Mouse (Mus musculus) embryonic facial prominence, embryonic 14.5 days (tissue): ENCODE measurements around the gene Eef1akmt2. TPM values are rescaled to one million over a fixed set of nuclear protein-coding genes. Genes with fewer than 3 reads are reported as not detected.
A peak's percentile ranks its signal among the peaks of the same experiment; 100 is the strongest.

ENCODE experiments used
- ATAC-seq: fragments of 200-750 bp; cut with Nextera tagmentation; 2 replicates; pipeline ENCODE4 v1.8.0; 2017; ENCODE audit warnings: low read depth, moderate number of reproducible peaks, moderate TSS enrichment
- DNase-seq: peaks from one replicate; pipeline ENCODE4 v3.0.0-alpha.2; 2015; ENCODE audit warnings: low spot score
- H3K27ac ChIP-seq: fragments of 300-500 bp; sonication (generic); replicated peaks from 2 replicates; pipeline ENCODE4 v1.5.1; 2014; ENCODE audit warnings: low read depth, mild to moderate bottlenecking, low read length, moderate library complexity
- H3K27me3 ChIP-seq: fragments of 300-500 bp; sonication (generic); replicated peaks from 2 replicates; pipeline ENCODE4 v1.6.1; 2014; ENCODE audit warnings: low read length; ENCODE audit not compliant: control insufficient read depth, insufficient read depth
- H3K36me3 ChIP-seq: fragments of 300-500 bp; sonication (generic); 2 replicates; pipeline ENCODE4 v1.6.1; 2014; ENCODE audit warnings: low read length, mixed read lengths; ENCODE audit not compliant: control insufficient read depth, insufficient read depth
- H3K4me1 ChIP-seq: fragments of 300-500 bp; sonication (generic); 2 replicates; pipeline ENCODE4 v1.6.1; 2014; ENCODE audit warnings: antibody characterized with exemption, low read length; ENCODE audit not compliant: control insufficient read depth, insufficient read depth
- H3K4me2 ChIP-seq: fragments of 300-500 bp; sonication (generic); 2 replicates; pipeline ENCODE4 v1.6.1; 2014; ENCODE audit warnings: low read depth, mild to moderate bottlenecking, low read length, moderate library complexity, mixed read lengths
- H3K4me3 ChIP-seq: fragments of 300-500 bp; sonication (generic); 2 replicates; pipeline ENCODE4 v1.5.1; 2014; ENCODE audit warnings: low read depth, mild to moderate bottlenecking, low read length
- H3K9ac ChIP-seq: fragments of 300-500 bp; sonication (generic); 2 replicates; pipeline ENCODE4 v1.6.1; 2014; ENCODE audit warnings: low read depth, mild to moderate bottlenecking, low read length, moderate library complexity, mixed read lengths
- H3K9me3 ChIP-seq: fragments of 300-500 bp; sonication (generic); 2 replicates; pipeline ENCODE4 v1.6.1; 2016; ENCODE audit warnings: low read length; ENCODE audit not compliant: control insufficient read depth
- WGBS: fragments of 180-500 bp; shearing (Covaris S2); extraction: QIAGEN DNeasy Blood & Tissue Kit; methylation state at CpG from one replicate; pipeline ENCODE4 v1.1.7; 2014; 5-methylcytosine and 5-hydroxymethylcytosine counted together
- polyA plus RNA-seq: library from polyadenylated mRNA; unstranded; fragments of >200 nt; fragmentation: Nextera tagmentation; extraction: Ambion mirVana; gene quantifications from 2 replicates; pipeline ENCODE4 v1.2.1, GENCODE M21; 2014

The Eef1akmt2 gene
- polyA plus RNA-seq, 1 experiment from 2014 or later: 58.5 TPM

DNA sequence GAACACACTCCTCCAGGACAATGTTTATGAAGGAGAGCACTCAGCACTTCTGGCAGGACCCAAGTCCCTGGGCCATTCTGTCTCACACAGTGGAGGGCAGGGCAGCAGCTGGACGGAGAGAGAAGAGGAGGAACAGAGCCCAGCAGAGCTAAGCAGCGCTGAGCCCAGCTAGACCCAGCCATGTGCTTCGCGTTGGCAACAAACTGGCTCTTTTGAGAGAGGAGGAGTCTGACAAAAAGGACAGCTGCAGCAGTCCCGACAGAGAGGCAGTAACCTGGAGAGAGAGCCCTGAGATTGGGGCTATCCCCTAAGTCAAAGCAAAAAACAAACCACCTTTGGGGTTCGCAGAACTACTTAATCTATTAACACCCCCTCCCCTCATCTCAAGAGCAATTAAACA is 42.1 kb downstream of the Eef1akmt2 start:
- WGBS: 14% methylated on average over 6 of the region's 6 CpGs
- Histone ChIP-seq H3K36me3 (no peaks in the 10 kb centered on the region), H3K4me2 (peak overlapping the region; percentile 29), H3K27ac (0 out of 2 replicates have a peak overlapping the region, but pooled peaks have one; percentile 13), H3K9me3 (no peaks in the 10 kb centered on the region), H3K4me3 (no peak overlapping the region), H3K9ac (no peak overlapping the region), H3K27me3 (no peaks in the 10 kb centered on the region), H3K4me1 (peaks cover 45% of the 10 kb centered on the region)
- ATAC-seq (peak; percentile 26; the same call in 1 of the 2 replicates), DNase-seq (peak; percentile 79)

DNA sequence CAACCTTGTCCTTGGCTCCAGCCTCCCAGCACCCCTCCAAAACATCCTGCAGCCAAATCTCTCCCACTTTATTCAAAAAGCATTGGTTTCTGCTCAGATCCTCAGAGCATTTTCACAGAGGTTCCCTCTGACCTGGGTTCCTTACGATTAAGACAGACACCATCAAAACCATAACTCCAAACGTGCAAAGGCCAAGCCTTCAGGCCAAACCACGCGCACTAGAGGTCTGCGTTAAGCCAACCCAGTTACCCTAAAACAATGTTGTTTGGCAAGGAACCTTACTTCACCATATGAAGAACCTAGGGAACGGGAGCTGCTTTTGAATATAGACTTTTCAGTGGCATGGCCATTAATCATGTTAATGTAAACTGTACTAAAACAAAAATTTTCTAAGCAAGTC is 42.8 kb downstream of the Eef1akmt2 start:
- H3K27ac ChIP-seq: peak overlapping the region; percentile 79
- no peak overlapping the region for H3K4me3 ChIP-seq
- no peak for DNase-seq

DNA sequence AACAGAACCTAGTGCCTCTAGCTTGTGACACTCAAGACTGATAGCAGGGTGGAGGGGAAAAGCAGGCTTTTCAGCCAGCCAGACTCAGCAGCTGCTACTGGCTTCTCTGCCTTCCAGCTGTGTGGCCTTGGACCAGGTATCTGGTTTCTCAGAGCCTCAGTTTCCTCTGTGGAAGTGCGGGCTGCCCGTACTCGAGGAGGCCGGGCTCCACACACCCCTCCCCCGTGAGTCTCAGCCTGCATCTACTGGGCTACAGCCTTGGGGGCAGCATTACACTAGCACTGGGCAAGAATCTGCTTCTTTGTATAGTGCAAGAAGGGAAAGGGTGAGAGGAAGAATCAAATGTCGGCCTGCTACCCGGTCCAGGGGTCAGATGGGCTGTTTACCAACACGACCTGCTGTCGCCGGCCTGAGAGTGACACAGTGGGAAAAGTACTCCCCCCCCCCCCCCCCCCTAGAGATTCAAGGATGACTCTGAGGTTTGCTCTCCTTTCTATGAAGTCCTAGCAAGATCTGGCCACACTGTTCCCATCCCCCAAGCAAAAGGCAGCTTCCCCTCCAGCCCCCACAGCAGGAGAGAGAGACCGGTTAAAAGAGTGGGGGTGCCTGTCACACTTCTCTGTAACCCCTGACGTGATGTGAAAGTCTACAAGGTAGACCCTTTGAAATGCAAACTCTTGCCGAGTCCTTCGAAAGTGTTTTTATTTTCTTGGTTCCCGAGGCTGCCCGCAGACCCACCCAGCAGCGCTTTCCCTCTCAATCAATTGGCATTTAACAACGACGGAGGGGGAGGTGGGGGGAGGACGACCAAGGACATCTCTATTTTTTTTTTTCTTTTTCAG is 43.4 kb downstream of the Eef1akmt2 start:
- DNase-seq (peak; percentile 83), ATAC-seq (peak; percentile 9; the same call in 1 of the 2 replicates)
- 5% methylated on average over 20 of the region's 20 CpGs for WGBS
- H3K27me3 ChIP-seq: no peaks in the 10 kb centered on the region
- H3K4me3 ChIP-seq: no peak overlapping the region
- H3K4me1 ChIP-seq: peaks cover 45% of the 10 kb centered on the region
- peak overlapping the region; percentile 38 for H3K4me2 ChIP-seq
- H3K36me3 ChIP-seq: no peaks in the 10 kb centered on the region
- no peaks in the 10 kb centered on the region for H3K9me3 ChIP-seq
- peak overlapping the region; percentile 36; the same call in 1 of the 2 replicates for H3K9ac ChIP-seq
- peak overlapping the region; percentile 79 for H3K27ac ChIP-seq

More for the DNA sequence above, 42.8 kb downstream of the Eef1akmt2 start:
- WGBS: 32% methylated on average over 6 of the region's 6 CpGs
- Histone ChIP-seq H3K36me3 (no peaks in the 10 kb centered on the region), H3K27me3 (no peaks in the 10 kb centered on the region), H3K4me1 (peaks cover 45% of the 10 kb centered on the region), H3K4me2 (peak overlapping the region; percentile 38), H3K9ac (peak overlapping the region; percentile 36; the same call in 1 of the 2 replicates), H3K9me3 (no peaks in the 10 kb centered on the region)
- no peak for ATAC-seq

DNA sequence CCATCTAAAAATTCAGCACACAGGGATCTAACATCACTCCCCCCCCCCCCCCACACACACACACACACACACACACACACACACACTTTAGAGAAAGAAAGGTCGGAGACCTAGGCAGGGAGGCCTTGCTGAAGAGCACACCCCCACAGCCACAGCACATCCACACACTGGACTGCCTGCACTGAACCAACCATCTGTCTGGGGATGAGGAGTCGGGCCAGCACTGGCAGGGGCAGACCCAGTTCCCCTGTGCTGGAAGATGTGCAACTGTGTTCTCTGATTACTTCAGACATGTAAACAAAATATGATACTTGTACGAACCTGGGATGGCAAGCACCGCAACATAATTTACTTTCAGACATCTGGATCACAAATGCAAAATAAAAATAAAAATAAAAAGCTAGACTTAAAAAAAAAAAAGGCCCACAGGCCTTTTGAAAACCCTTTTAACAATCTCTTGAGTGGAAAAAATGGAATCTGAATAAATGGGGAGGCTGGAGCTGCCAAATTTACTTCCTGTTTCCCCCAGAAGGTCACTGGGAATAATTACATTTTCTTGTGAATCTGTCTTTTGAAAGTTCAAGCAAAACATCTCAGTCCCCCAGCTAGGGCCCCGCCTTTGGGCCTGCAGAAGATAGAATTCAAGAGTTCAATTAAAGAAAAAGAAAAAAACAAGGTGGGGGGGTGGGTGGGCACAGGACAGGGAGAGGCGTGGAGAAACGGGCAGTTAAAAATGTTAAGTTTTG is 44.2 kb downstream of the Eef1akmt2 start:
- 24% methylated on average over 7 of the region's 7 CpGs for WGBS
- ATAC-seq (no peak), DNase-seq (peak; percentile 51)
- Histone ChIP-seq H3K9ac (peak overlapping the region; percentile 26; the same call in 1 of the 2 replicates), H3K4me1 (peaks cover 45% of the 10 kb centered on the region), H3K4me3 (no peak overlapping the region), H3K27me3 (no peaks in the 10 kb centered on the region), H3K27ac (peak overlapping the region; percentile 79), H3K9me3 (no peaks in the 10 kb centered on the region), H3K36me3 (no peaks in the 10 kb centered on the region), H3K4me2 (peak overlapping the region; percentile 38)

DNA sequence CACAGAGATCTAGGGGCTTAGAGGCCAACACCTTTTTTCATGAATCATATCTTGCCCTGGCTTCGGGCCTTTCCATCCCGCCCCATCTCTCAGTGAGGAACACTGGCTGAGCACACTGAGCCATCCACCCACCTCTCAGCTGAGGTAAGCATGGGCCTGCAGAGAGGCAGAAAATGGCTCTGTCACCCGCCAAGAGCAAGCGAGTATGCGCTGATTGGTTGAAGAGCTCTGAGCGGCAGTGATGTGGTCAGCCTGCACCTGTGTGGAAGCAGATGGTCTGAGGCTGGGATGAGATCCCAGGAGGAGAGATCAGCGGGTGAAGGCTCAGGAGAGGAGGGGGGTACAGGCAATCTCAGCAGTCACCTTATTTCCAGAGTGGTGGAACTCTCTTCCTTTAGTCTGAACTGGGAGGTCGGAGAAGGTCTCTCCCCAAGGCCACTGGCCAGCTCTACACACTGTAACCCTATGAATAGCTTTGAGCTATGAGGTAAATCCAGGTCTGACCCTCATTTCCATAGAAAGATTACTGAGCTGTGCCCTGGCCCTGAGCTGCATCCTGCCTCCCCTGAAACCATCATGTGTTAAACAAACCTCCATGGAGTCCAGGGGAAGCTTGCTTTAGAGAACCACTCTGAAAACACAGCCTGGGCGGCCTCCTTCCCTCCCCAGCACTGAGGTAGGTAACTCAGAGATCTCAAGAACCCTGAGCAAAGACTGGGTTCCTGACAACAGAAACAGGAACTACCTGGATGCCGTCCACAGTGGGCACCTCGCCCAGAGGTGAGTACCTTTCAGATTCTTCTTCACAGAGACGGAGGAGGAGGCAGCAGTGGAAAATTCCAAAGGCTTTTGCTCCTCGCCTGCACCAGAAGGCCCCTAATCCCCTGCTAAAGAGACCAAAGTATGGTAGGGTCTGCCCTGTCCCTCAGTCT is 45.3 kb downstream of the Eef1akmt2 start:
- Histone ChIP-seq H3K9me3 (no peaks in the 10 kb centered on the region), H3K4me3 (no peak overlapping the region), H3K9ac (no peak overlapping the region), H3K27me3 (no peaks in the 10 kb centered on the region), H3K4me2 (no peak overlapping the region), H3K4me1 (peaks cover 45% of the 10 kb centered on the region), H3K27ac (peak overlapping the region; percentile 79), H3K36me3 (no peaks in the 10 kb centered on the region)
- 52% methylated on average over 13 of the region's 13 CpGs for WGBS
- no peak for ATAC-seq
- DNase-seq: peak; percentile 71

DNA sequence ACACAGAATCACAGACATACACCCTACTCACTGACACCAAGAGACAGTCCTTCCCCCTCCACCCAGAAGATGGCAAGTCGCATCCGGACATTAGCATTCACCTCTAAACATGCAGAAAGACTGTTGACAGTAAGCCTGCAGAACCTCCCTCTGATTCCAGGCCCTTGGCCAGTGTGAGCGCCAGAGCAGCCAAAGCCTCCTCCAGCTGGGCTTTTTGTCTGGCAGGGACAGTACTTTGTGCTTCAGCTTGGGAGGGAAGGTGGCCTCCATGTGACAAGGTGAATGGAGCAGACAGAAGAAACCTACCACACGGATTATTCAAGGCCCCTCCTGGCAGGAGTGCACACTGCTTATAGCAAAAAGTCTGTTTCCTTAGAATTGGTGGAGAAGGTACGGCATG is 46.2 kb downstream of the Eef1akmt2 start:
- no peak overlapping the region for H3K27ac ChIP-seq
- H3K4me3 ChIP-seq: no peak overlapping the region
- WGBS: 76% methylated on average over 5 of the region's 5 CpGs
- no peak overlapping the region for H3K9ac ChIP-seq
- DNase-seq (no peak), ATAC-seq (no peak)
- H3K36me3 ChIP-seq: no peaks in the 10 kb centered on the region
- H3K4me2 ChIP-seq: no peak overlapping the region
- H3K4me1 ChIP-seq: peaks cover 40% of the 10 kb centered on the region
- H3K27me3 ChIP-seq: no peaks in the 10 kb centered on the region
- no peaks in the 10 kb centered on the region for H3K9me3 ChIP-seq

DNA sequence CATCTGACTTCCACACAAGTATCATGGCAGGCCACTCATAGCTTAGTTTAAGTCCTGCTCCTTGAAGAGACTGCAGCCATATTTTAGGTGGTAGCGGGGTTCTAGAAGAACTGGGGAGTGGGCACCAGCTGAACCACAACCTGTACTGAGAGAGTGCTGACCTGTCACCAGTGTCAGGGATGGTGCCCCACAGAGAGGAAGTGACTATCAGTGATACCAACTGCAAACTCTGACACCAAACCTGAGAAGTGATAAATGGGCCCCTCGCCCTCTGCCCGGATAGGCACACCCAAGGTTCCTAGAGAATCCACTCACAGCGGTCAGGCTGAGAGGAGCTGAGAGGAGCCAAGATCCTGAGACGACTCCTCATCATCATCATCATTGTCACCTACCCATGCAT is 47.5 kb downstream of the Eef1akmt2 start:
- no peak for ATAC-seq
- H3K27me3 ChIP-seq: no peaks in the 10 kb centered on the region
- no peak overlapping the region for H3K9ac ChIP-seq
- H3K9me3 ChIP-seq: no peaks in the 10 kb centered on the region
- H3K36me3 ChIP-seq: no peaks in the 10 kb centered on the region
- WGBS: 86% methylated on average over 5 of the region's 5 CpGs
- no peak for DNase-seq
- no peak overlapping the region for H3K27ac ChIP-seq
- H3K4me3 ChIP-seq: no peak overlapping the region
- H3K4me1 ChIP-seq: peaks cover 31% of the 10 kb centered on the region
- H3K4me2 ChIP-seq: no peak overlapping the region

DNA sequence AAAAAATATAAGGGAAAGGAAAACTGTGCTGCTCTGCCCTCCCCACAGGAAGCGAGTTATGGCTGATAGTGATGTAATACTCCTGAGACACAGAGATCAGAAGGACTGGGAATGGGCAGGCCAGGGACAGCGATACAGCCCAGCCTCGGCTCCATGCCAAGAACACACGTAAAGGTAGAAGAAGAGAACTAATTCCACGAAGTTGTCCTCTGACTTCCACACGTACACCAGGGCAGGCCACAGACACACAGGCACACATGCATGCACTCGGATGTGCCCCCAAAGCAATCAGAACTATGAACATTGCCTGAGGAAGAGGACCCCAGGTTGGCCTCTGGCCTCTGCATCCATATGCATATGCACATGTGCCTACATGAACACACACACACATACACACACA is 48.0 kb downstream of the Eef1akmt2 start:
- 68% methylated on average over 7 of the region's 7 CpGs for WGBS
- Histone ChIP-seq H3K4me2 (no peak overlapping the region), H3K27ac (no peak overlapping the region), H3K27me3 (no peaks in the 10 kb centered on the region), H3K36me3 (no peaks in the 10 kb centered on the region), H3K4me3 (no peak overlapping the region), H3K9me3 (no peaks in the 10 kb centered on the region), H3K9ac (no peak overlapping the region), H3K4me1 (peaks cover 27% of the 10 kb centered on the region)
- no peak for ATAC-seq
- no peak for DNase-seq
